Mouse (Mus musculus) G1E (cell line): ENCODE data around the gene Myoz1. TPM values are rescaled to one million over a fixed set of nuclear protein-coding genes. Genes with fewer than 3 reads are reported as not detected.

Experiments used
- ATAC-seq: 2 replicates; pipeline ENCODE4 v1.8.0; 2016; ENCODE audit warnings: mild to moderate bottlenecking; ENCODE audit not compliant: insufficient number of reproducible peaks, poor library complexity, low FRiP score, severe bottlenecking; ENCODE audit errors: extremely low read depth
- DNase-seq: peaks from one replicate; pipeline ENCODE4 v3.0.0; 2012; ENCODE audit warnings: low spot score
- H3K27me3 ChIP-seq: 2 replicates; pipeline ENCODE4 v1.6.1; 2012; ENCODE audit warnings: mild to moderate bottlenecking, low read length, inconsistent platforms; ENCODE audit not compliant: insufficient read depth
- H3K36me3 ChIP-seq: replicated peaks from 2 replicates; pipeline ENCODE3; 2012; ENCODE audit warnings: mild to moderate bottlenecking, inconsistent platforms
- H3K4me1 ChIP-seq: 2 replicates; pipeline ENCODE4 v1.6.1; 2012; ENCODE audit warnings: low read depth, low read length, inconsistent platforms, mixed read lengths; ENCODE audit not compliant: insufficient read depth
- H3K4me3 ChIP-seq: 2 replicates; pipeline ENCODE4 v1.5.1; 2012; ENCODE audit warnings: low read depth, mild to moderate bottlenecking, inconsistent platforms, low read length, moderate library complexity, mixed read lengths
- H3K9me3 ChIP-seq: replicated peaks from 2 replicates; pipeline ENCODE4 v1.6.1; 2012; ENCODE audit warnings: inconsistent platforms
- CTCF ChIP-seq: IDR thresholded peaks from 2 replicates; pipeline ENCODE4 v1.5.1; 2012; ENCODE audit warnings: low read depth, low read length, inconsistent platforms, mixed read lengths
- GATA1 ChIP-seq: IDR thresholded peaks from 2 replicates; pipeline ENCODE4 v1.6.1; 2012; ENCODE audit warnings: borderline replicate concordance, low read length, inconsistent platforms, mixed read lengths
- GATA2 ChIP-seq: IDR thresholded peaks from 2 replicates; pipeline ENCODE4 v1.6.1; 2012; ENCODE audit warnings: low read depth, low read length, inconsistent platforms, borderline replicate concordance
- POLR2AphosphoS5 ChIP-seq: IDR thresholded peaks from 2 replicates; pipeline ENCODE4 v1.6.1; 2012; ENCODE audit warnings: low read depth, low read length, inconsistent platforms; ENCODE audit not compliant: insufficient replicate concordance
- TAL1 ChIP-seq: conservative IDR thresholded peaks from 2 replicates; pipeline ENCODE4 v1.6.1; 2012; ENCODE audit warnings: low read depth, low read length, inconsistent platforms, mixed read lengths
- polyA plus RNA-seq: library from polyadenylated mRNA; stranded (reverse); fragments of >175 nt; gene quantifications from 2 replicates; pipeline ENCODE4 v1.2.3, GENCODE M21; 2012
- total RNA-seq, 2 experiments: library from RNA; stranded (forward) in 1 of 2; stranded (reverse) in 1 of 2; fragments of 200-1000 nt in 1 of 2; fragments of >200 nt in 1 of 2; fragmentation: Nextera tagmentation in 1 of 2; gene quantifications; 2 replicates each; pipeline ENCODE4 v1.2.3; 2014 to 2017

The Myoz1 gene
- total and polyA plus RNA-seq, 3 experiments, result not detected

- H3K9me3 ChIP-seq, result no peaks in the 10 kb centered on the region
- no peaks in the 10 kb centered on the region for H3K36me3 ChIP-seq
- TF ChIP-seq POLR2AphosphoS5 (no peak), GATA1 (no peak), GATA2 (no peak), CTCF (no peak), TAL1 (no peak)
- H3K4me1 ChIP-seq, result peaks cover 20% of the 10 kb centered on the region
- H3K27me3 ChIP-seq, result peaks cover 69% of the 10 kb centered on the region
- DNase-seq, result no peak
- ATAC-seq, result no peak
- no peak overlapping the region for H3K4me3 ChIP-seq
Observed at GRCm38 (mm10) chr14:20663601-20664000, 7.3 kb upstream of the Myoz1 start.

DNA sequence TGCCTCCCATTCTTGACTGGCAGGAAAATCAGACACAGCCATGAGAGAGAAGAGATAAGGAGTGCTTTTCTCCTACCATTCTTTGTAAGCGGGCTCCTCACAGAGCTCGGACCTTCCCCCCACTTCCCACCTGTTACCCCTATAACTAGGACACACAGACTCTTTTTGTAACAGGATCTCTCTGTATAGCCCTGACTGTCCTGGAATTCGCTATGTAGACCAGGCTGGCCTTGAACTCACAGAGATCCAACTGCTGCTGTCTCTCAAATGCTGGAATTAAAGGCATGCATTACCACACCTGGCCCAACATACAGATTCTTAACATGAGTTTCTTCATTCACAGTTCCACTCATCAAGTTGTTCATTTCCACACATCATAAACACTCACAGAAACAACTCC lies 6.4 kb upstream of the Myoz1 start:
- H3K4me3 ChIP-seq, result no peak overlapping the region
- DNase-seq (no peak), ATAC-seq (no peak)
- peaks cover 60% of the 10 kb centered on the region for H3K27me3 ChIP-seq
- H3K9me3 ChIP-seq, result no peaks in the 10 kb centered on the region
- no peaks in the 10 kb centered on the region for H3K36me3 ChIP-seq
- TF ChIP-seq GATA1 (no peak), TAL1 (no peak), GATA2 (no peak), POLR2AphosphoS5 (no peak), CTCF (no peak)
- peaks cover 20% of the 10 kb centered on the region for H3K4me1 ChIP-seq

GRCm38 (mm10) chr14:20661661-20662331 lies 5.5 kb upstream of the Myoz1 start:
- no peak for DNase-seq
- H3K27me3 ChIP-seq, result peaks cover 53% of the 10 kb centered on the region
- no peaks in the 10 kb centered on the region for H3K36me3 ChIP-seq
- ATAC-seq, result no peak
- H3K4me3 ChIP-seq, result peak overlapping the region; percentile 71
- TF ChIP-seq GATA1 (no peak), POLR2AphosphoS5 (no peak), GATA2 (no peak), CTCF (no peak), TAL1 (no peak)
- no peaks in the 10 kb centered on the region for H3K9me3 ChIP-seq
- H3K4me1 ChIP-seq, result peaks cover 20% of the 10 kb centered on the region

- Histone ChIP-seq H3K27me3 (peaks cover 51% of the 10 kb centered on the region), H3K9me3 (no peaks in the 10 kb centered on the region), H3K4me1 (peaks cover 20% of the 10 kb centered on the region), H3K36me3 (no peaks in the 10 kb centered on the region), H3K4me3 (peak overlapping the region; percentile 71)
- TF ChIP-seq GATA1 (no peak), TAL1 (no peak), CTCF (peak; percentile 57)
- peak; percentile 84 for DNase-seq
- peak; percentile 77 for ATAC-seq
Observed at GRCm38 (mm10) chr14:20660827-20661660, 4.7 kb upstream of the Myoz1 start.

DNA sequence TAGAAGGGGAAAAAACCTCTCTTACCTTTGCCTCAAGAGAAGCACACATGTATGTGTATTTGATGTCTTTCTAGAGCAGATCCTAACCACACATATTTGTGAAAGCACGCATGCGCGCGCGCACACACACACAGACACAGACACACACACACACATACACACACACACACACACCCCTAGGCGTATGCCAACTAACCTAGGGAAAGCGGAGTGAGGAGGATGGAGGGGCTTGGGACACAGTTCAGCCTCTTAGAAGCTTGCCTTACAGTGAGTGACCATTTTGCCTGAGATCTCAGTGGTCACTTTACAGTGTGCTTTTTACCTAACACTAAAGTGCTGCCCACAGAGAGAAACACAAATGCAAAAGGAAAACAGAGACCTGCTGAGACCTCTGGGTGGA lies 3.3 kb upstream of the Myoz1 start:
- TF ChIP-seq GATA1, result no peak
- TF ChIP-seq GATA2, result no peak
- TF ChIP-seq POLR2AphosphoS5, result no peak
- no peak for TF ChIP-seq CTCF
- no peak for TF ChIP-seq TAL1
- DNase-seq, result no peak
- Histone ChIP-seq H3K9me3 (no peaks in the 10 kb centered on the region), H3K4me1 (peaks cover 22% of the 10 kb centered on the region), H3K36me3 (no peaks in the 10 kb centered on the region), H3K4me3 (no peak overlapping the region), H3K27me3 (peaks cover 48% of the 10 kb centered on the region)
- no peak for ATAC-seq

GRCm38 (mm10) chr14:20658902-20659301 lies 2.6 kb upstream of the Myoz1 start:
- no peak for DNase-seq
- H3K4me1 ChIP-seq, result peaks cover 18% of the 10 kb centered on the region
- H3K27me3 ChIP-seq, result peaks cover 40% of the 10 kb centered on the region
- no peak overlapping the region for H3K4me3 ChIP-seq
- no peak for ATAC-seq
- H3K36me3 ChIP-seq, result no peaks in the 10 kb centered on the region
- H3K9me3 ChIP-seq, result no peaks in the 10 kb centered on the region
- TF ChIP-seq POLR2AphosphoS5 (no peak), GATA1 (no peak), GATA2 (no peak), CTCF (no peak; the same call in 1 of the 2 replicates), TAL1 (no peak)
